Mouse (Mus musculus) gonadal fat pad, adult 2 months (tissue): ENCODE measurements at regions not wholly inside any gene's neighbourhood (a gene's known extent, or its start where the extent isn't known, plus 50 kb on each side); places are given as distances from the start of the nearest gene placed in this dataset.

ENCODE experiments used
- DNase-seq: peaks from one replicate; pipeline ENCODE4 v3.0.0-alpha.2; 2012; ENCODE audit warnings: low read depth

DNA sequence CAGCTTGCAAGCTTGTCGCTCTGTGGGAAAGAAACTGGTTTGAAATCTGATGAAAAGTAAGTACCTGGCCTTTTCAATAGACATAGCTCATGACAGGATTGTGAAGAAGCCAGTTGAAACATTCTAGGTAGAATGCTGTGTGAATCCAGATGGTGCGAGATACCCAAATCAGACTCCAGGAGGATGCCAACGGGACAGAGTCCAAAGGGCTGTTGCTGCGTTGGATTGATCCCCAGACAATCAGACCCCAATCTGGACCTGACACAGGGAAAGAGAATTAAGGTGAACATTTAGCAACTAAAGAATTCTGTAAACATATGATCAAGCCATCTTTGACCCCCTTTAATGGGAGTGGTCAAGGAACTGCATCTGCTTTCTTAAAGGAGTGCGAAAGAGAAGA lies 296.6 kb upstream of the Gm15217 start:
- no peak for DNase-seq

DNA sequence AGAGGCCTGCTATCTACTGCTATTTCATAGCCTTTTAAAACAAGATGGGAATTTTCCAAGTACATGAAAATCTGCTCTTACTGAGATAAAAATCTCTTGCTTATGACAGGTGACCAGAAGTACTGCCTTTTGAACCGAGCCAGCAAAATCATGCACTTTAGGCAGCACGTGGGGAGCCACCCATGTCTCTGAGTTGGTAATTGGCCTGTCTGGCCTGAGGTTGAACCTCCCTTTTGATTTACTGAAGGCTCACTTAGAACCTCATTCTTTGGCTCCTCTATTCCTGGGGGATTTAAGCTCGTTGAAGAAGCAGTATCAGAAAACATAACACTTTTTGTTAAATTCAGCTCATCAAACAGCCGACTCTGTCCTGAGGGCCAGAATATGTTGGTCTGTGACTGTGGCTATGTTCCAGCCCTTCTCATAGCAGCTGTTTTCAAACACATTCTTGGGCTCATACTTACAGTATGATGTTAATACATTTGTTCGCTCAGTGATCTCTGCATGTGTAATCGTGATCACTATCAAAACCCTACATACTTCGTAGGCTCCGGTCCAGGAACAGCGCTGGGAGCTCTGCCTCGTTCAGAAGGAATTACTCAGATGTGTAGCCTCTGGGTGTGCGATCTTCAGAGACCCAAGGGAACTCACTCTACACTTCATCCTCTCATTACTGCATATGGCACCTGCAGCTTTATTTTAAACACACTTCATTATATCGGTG lies 290.1 kb upstream of the Gm15217 start:
- DNase-seq = no peak

DNA sequence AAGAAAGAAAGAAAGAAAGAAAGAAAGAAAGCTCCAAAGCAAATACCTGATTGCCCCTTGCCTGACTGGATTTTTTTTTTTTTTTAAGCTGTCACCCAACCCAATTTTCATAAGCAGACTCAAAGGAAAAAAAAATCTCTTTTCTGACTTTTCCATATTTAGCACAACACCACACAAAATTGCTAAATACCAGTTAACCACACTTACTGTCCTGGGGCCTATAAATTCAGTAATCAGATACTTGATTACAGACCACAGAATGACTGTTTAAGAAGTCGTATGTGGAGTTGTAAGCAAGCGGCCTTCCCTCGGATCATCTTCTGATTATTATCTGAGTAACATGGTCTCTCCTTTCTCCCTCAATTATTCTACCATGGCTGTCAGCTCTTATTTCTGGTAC lies 263.3 kb upstream of the Gm15217 start:
- DNase-seq = no peak

DNA sequence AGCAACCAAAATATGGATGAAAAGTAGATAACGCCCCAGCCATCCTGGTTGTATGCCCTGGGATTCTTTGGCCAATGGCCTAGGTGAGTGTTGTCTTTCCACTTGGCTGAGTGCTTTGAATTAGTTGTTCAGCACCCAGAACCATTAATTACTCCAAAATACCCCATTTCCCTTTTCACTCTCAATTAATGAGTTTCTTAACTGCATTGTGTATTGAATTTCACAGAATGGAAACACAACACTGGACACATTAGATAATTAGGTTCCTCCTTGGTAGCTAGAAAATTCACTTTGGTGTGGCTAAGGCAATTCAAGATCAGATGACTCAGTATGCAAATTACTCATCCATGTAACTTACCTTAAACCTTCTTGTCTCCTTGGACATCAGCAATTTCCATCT lies 252.7 kb upstream of the Gm15217 start:
- DNase-seq = no peak

DNA sequence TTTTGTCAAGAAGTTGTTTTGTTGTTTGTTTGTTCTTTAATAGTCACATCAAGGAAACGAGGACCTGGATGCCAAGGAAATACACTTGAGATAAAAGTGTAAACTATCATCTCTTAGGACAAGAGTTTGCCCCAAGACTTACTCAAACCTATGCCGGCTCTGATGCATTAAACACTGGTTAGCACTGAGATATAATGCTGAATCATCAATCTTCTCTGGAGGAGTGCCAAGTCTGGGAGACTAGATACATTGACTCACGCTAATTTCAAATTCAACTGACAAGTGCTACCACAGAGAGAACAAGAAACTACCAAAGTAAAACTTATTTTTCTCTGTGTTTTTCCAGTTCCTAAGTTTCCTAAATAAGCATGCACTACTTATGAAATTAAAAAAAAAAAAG lies 249.5 kb upstream of the Gm15217 start:
- no peak for DNase-seq

DNA sequence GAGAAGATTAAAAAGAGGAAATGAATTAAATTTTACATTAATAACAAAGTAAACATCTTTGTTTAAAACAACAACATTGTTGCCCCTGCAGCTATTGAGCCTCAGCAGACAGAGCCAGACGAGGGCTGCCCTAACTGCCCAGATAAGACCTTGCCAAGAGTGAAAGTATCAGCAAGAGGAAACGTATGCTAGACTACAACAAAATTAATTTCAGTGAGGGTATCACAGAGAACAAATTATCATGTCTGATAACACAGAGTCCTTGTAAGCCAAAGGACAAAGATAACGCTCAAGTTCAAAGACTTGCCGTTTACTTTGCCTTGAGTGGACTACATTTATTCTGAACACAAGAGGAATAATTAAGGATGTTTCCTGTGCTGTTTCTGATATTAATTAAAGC lies 235.0 kb upstream of the Gm15217 start:
- DNase-seq = no peak

DNA sequence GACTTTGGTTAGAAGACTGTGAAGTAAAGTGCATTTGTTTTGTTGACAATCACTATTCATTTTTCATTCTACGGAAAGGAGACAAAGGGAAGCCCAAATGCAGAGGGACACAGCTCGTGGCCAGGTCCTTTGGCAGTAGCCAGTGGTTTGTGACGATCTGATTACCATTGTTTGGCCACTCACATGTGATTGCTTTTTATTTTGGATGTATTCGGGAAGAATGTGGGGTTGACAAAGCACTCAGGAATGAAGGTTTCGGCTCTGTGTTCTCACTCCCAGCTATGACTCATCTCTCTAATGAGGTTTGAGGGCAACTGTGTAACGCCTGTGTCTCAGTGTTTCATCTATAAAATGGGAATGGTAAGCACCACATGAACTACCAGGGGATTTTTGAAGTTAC lies 234.5 kb upstream of the Gm15217 start:
- no peak for DNase-seq

DNA sequence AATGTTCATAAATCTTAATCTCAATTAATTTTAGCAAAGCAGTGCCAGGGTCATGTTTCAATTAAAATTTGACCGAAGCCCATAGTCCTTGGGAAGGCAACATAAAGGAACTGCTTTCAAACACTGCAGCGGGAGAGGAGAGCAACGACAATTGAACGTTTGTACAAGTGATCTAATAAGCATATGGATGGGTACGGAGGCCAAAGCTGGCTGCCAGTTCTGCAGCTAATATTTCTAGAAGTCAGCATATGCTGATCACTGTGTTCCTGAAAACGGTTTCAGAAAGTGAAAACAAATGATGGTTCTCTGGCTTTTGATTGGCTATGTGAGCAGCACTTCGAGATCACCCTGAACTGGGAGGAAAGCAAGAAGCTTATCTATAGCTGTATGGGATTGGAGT lies 233.6 kb upstream of the Gm15217 start:
- no peak for DNase-seq

DNA sequence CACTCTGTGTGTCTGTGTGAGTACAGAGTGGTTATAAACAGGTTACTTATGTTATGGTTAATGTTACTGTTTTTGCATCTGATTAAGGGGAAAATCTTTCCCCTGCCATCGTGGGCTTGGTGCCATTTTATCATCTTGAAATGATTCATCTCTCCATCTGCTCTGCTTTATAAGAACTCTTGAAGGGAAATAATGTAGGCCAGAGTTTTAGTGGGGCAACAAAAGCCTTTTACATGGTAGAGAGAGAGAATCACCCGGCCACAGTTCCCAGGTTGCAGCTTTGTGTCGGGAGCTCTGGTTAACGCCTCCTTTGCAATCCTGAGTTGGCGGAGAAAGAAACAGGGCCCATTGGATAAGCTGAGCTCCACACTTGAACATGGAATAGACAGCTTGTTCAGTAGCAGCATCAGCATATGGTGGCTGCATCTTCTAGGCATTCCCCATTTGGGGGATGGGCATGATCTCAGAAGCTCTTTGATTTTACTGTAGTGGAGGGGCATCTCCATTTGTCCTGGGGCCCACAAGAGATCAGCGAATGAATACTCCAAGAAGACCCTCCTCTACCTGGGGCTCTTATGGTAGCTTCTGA lies 230.0 kb upstream of the Gm15217 start:
- no peak for DNase-seq

DNA sequence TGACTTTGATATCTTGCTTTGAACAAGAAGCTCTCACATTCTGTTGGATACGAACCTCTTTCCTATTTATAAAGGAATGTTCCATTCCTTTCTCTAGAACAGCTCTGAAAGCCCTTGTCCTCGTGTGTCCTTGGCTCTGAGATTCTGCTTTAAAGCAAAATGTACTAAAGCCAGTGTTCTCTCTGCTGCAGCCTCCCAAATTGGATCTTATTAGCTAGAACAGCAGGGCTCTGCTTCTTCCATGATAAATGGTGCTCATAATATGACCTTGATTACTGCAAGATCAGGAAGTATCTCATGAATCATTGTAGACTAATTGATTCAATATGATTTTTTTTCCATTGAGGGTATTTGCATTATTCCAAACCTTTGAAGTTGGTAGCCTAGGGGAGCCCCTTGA lies 220.5 kb upstream of the Gm15217 start:
- DNase-seq = no peak

DNA sequence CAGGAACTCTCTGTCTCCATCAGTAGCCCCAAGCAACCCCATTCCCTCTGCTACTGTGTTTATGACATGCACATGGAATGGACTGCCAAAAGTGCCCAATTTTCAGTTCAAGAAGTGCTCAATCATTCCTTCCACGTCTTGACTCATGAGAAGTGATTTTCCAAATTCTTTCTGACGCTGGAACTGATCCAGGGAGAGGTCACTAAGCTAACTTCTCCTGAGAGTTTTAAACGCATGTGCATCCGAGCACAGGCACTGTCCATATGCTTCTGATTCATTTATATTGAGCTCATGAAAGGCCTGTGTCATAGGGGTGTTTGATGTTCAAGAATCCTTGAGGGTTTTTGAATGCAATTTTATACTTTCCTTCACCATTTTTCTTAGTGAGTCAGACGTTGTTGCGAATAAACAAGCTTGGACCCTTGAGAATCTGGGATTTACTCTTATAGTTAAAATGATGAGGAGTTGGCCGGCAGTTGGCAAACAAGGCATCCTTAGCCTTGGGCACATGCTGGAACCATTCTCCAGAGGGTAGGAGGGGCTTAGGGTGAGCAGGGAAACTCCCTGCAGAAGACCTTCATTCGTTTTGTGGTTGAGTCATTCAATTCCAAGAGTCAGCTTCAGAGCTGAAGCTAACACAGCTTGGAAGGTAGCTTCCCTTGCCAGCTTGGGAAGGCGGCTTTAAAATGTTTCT lies 206.9 kb upstream of the Gm15217 start:
- no peak for DNase-seq

DNA sequence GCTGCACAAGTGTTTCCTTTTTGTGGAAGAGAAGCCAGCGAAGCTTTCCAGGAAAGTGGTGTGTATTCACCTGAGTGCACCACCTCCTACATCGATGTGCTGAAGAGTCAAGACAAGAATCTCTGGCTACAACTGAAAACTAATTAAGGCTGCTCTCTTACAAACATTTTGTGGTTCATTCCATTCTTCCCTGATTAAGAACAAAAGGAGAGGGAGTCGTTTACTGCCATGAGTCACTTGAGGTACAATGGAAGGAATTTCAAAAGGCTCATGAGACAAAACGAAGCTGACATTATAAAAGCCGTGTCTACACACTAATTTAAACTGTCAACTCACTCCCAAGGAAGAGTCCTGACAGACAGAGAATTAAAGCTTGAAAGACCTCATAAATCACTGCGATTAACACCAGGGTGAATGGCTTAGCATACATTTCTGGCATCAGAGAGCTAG lies 206.3 kb upstream of the Gm15217 start:
- DNase-seq = no peak

DNA sequence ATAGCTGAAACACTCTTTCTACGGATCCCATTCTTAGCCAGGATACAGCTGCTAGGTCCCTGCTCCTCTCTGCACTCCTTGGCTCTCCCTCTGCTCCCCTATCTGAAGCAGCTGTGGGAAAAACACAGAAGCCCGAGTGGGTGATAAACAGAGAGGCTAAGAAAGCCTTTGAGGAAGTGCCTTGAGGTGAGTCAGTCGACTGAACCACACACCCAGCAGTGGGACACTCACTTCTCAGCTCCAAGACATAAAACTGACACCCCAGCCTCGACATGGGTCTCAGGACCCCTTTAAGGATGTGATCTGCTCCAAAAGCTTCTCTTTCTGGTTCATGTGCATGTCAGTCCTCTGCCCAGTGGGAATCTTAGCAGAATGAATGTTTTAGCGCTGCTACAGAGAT lies 204.8 kb upstream of the Gm15217 start:
- no peak for DNase-seq

DNA sequence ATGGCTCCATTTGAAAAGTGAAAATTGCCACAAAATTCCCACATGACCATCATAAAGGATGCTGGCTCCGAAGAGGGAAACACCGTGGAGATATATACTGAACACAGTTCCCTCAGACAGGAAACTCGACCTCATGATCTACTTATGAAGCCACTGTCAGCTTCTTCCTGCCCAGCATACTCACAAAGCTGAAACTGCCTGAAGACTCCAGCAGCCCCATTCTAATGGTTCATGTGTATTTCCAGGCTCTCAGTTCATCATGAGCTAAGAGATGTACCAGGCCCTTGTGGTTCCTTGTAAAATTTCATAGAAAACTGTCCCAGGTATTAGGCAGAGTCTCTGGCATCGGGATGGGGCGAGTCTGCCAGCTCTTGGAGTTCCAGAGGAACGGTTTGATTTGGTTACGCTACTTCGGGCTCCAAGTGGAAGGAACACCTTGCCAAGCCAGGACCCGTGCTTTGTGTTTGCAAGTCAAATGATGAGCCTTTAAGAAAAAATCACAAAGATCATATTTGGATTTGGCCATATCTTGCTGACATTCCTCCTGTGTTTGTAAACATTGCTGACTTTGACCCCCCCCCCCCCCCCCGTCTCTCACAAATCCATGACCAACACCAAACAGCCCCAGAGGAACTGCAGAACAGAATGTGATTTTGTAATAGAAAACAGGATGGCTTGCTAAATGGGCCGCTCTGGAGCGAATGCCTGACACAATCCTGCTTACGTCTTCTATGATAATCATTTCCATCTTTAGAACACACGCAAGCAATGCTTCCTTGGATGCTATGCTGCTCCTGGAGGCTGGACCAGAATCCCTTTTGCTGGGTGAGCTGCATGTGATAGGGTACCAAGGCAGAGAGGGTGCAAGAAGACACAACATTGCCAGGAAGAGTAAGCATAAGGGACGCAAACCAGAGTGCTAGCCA lies 203.7 kb upstream of the Gm15217 start:
- DNase-seq = no peak

DNA sequence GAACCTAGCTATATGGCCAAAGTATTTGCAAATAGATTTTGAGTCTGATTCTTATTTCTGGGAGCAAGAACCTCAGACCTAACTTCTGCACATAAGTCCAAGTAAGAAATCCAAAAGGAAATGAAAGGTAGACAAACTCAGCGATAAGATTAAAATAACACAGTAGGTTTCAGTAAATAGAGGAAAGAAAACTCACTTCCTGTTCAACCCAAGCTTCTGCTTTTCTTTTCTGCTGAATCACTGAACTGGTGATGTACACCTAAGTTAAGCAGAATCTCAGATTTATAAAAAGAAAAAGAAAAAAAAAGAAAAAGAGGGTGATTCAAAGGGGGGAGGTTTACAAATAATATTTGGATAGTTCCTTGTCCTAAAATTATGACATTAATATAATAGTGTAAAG lies 200.2 kb upstream of the Gm15217 start:
- DNase-seq = no peak

DNA sequence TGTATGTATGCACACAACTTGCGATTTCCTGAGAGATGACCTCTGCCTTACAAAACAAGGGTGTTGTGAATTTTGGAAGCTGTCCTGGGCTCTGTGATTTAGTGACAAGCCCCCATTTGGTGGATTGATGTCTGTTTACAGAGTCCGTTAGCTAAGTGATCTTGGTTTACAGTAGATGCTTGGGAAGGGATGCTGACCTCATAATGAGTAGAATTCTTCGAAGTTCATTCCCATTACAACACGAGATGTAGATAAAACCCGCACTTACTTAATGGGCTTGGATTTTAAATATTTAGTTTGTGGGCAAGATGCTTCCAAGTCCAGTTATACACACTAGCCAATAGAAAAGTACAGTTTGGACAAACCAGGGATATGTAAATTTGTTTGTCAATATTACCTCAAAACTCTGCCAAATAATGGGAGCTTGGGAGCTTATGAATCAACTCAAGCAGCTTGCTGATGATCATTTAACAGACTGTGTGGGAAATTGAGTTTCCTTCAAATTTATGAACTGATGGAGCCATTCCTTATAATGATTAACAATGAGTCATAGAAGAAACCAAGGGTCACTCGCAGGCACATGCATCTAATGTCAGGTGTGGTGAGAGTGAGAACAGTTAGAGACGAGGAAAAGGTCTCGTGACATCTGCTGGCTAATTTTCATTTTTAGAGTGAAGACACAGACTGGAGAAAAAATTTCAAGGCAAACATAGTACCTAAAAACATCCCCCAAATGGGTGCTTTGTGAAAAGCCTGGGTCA lies 187.4 kb upstream of the Gm15217 start:
- no peak for DNase-seq

DNA sequence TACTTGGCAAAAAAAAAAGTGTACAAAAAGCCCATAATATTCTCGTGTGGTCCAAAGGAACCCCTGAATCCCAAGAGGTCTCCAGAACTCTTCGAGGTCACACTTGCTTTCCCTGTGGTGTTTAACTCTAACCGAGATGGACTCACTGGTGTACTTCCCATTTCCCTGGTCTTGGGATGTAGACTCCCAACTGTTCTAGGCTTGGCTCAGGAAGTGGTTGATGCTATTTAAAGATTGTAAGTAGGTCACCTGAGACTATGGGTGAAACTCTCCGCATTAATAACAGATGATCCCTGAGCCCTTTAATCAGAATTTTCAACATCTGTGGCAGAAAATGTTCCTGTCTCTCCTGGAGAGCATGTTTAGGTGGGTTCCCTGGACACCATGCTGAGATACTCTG lies 185.6 kb upstream of the Gm15217 start:
- no peak for DNase-seq

DNA sequence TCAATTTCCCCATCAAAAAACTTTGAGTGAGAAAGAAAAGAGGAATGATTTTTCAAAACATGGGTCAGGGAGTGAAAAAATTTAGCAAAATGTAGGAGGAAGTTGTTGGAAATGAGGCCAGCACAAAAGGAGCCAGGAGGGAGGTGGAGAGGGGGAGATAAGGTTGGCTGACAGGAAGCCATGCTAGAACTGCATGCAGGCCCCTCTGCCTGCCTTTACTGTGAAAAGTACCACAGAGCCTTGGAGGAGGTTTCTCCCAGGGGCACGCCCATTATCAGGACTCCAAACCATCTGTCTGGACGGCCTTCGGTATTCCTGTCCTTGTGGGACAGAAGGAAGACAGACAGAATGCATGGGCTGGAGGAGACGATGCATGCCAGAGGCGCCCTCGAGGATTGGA lies 183.3 kb upstream of the Gm15217 start:
- DNase-seq = no peak

DNA sequence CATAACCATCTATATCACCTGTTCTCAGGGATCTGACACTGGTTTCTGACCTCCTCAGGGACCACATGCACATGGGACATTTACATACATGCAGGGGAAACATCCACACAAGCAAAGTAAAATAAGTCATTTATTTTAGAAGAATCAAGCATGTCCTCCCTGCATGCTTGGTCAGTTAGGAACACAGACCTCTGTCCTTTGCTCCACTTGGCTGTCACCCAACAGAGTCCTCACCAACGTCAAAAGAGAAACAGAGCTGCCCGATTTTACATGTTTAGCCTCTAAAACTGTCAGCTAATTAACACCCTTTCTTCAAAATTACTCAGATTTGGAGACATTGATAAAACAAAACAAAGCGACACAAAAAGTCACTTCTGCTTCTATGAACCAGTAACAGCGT lies 176.4 kb upstream of the Gm15217 start:
- DNase-seq = no peak

DNA sequence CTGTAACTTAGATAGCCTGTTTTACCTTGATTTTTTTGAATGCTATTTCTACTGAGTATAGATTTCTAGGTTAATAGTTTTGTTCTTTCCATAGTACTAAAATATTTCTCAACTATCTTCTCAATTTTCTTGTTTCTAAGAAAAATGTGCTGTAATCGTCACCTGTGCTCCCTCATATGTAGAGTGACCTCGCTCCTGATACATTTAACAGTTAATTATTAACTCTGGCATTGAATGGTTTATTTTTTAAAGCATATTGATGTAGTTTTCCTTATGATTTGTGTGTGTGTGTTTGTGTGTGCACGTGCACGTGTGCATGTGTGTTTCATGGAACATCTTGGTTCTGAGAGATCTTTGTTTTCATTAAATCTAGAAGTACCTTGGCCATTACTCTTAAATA lies 158.7 kb upstream of the Gm15217 start:
- no peak for DNase-seq

DNA sequence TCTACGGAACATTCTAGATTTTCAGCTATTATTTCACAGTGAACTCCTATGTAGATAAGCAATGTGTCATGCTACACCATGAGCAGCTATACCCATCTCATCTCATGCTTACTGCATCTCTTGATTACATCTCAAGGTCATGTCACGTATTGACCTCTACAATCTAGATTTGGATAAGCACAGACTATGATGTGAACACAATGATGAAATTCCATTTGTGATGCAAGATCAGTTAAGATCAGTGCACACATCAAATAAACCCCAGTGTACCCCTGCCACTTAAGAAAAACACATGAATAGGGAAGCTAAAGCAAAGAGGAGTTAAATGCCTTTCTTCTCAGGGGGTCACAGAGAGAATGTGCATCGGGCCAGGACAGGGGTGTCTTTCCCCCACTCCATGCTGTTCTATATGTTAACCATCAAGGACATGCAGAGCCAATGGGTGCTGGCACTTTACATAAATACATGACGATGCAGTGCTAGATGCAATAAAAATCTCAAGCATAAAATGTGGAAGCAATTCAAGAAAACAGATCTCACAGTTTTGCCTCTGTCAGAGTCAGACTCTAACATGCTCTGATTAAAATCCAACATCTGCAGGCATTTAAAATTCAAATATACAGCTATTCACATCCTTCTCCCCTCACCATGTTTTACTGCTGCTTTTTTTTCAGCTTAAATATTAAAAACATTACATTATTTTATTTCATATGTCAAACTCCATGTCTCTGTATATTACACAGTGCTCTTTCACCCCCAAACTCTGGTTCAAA lies 157.1 kb upstream of the Gm15217 start:
- no peak for DNase-seq
